ENCODE assay signal across 52 mouse cellular contexts in genomic region chr1:80461348-80461747, GRCm38 (mm10). TPM values are rescaled to one million over a fixed set of nuclear protein-coding genes. Genes with fewer than 3 reads are reported as not detected.
"Had no signal": no experiment of that assay in that cellular context is flagged by ENCODE, and none has a peak within 500 bp of the region (broad histone marks: within the 10 kb centered on the region; RNA-seq: fewer than 3 reads in every experiment).

TSS of gene Gm45261 (minus strand) at chr1:80461448.

- H3K27me3 ChIP-seq: heart, embryonic 12.5 days; heart, embryonic 13.5 days; heart, embryonic 15.5 days; hindbrain, embryonic 12.5 days; hindbrain, embryonic 13.5 days; hindbrain, embryonic 15.5 days; intestine, embryonic 15.5 days; kidney, embryonic 15.5 days had no signal

- H3K4me3 ChIP-seq: heart, embryonic 12.5 days; heart, embryonic 13.5 days; heart, embryonic 15.5 days; hindbrain, embryonic 10.5 days; hindbrain, embryonic 12.5 days; hindbrain, embryonic 13.5 days; hindbrain, embryonic 15.5 days; intestine, embryonic 15.5 days; kidney, embryonic 15.5 days; layer of hippocampus, adult 2 months; left cerebral cortex, adult 2 months had no signal

- ATAC-seq: hindbrain, embryonic 16.5 days; hindbrain, postnatal 0 days; inflammation-experienced regulatory T-cells, adult 6 months; intestine, embryonic 15.5 days; intestine, embryonic 16.5 days; intestine, postnatal 0 days had no signal

- H3K27ac ChIP-seq: heart, embryonic 13.5 days; heart, embryonic 15.5 days; hindbrain, embryonic 10.5 days; hindbrain, embryonic 12.5 days; hindbrain, embryonic 13.5 days; hindbrain, embryonic 14.5 days; hindbrain, embryonic 15.5 days; hindbrain, postnatal 0 days; intestine, embryonic 15.5 days; kidney, embryonic 15.5 days; kidney, postnatal 0 days; layer of hippocampus, adult 2 months; left cerebral cortex, adult 2 months had no signal

- H3K4me1 ChIP-seq: heart, embryonic 12.5 days; heart, embryonic 13.5 days; heart, embryonic 15.5 days; hindbrain, embryonic 10.5 days; hindbrain, embryonic 12.5 days; hindbrain, embryonic 13.5 days; hindbrain, embryonic 15.5 days; intestine, embryonic 15.5 days; kidney, embryonic 15.5 days had no signal

- H3K4me2 ChIP-seq: heart, embryonic 11.5 days; heart, embryonic 12.5 days; heart, embryonic 13.5 days; heart, embryonic 15.5 days; hindbrain, embryonic 12.5 days; hindbrain, embryonic 13.5 days; hindbrain, embryonic 14.5 days; hindbrain, embryonic 15.5 days; intestine, embryonic 15.5 days; kidney, embryonic 15.5 days had no signal

- DNase-seq: heart, postnatal 10 days; heart, postnatal 14 days; heart, postnatal 36 days; heart, postnatal 4 days; kidney, adult 11 months; kidney, adult 18-20 months; kidney, adult 2 months; kidney, adult 8-10 months; kidney, adult 9 months; kidney, postnatal 10 days; kidney, postnatal 14 days; kidney, postnatal 25 days; kidney, postnatal 36 days; kidney, postnatal 4 days; layer of hippocampus, adult 9-11 months; layer of hippocampus, postnatal 36 days had no signal

- H3K9me3 ChIP-seq: heart, embryonic 12.5 days; heart, embryonic 13.5 days; heart, embryonic 15.5 days; hindbrain, embryonic 10.5 days; hindbrain, embryonic 12.5 days; hindbrain, embryonic 13.5 days; hindbrain, embryonic 15.5 days; intestine, embryonic 15.5 days; kidney, embryonic 15.5 days had no signal

- H3K36me3 ChIP-seq: heart, embryonic 12.5 days; heart, embryonic 13.5 days; heart, embryonic 15.5 days; hindbrain, embryonic 10.5 days; hindbrain, embryonic 12.5 days; hindbrain, embryonic 13.5 days; hindbrain, embryonic 15.5 days; intestine, embryonic 15.5 days; kidney, embryonic 15.5 days had no signal

- H3K9ac ChIP-seq: heart, embryonic 12.5 days; heart, embryonic 13.5 days; heart, embryonic 15.5 days; hindbrain, embryonic 12.5 days; hindbrain, embryonic 13.5 days; hindbrain, embryonic 14.5 days; hindbrain, embryonic 15.5 days; intestine, embryonic 15.5 days; kidney, embryonic 15.5 days had no signal

RNA-seq across cellular contexts. Expression of gene Gm45261, which starts in this region (rescaled TPM):
- total RNA-seq: heart, postnatal 10 days; heart, postnatal 14 days; heart, postnatal 25 days; heart, postnatal 36 days; heart, postnatal 4 days; hematopoietic stem cell, adult 5-6 weeks; hindbrain, postnatal 0 days; layer of hippocampus, adult 18-20 months; layer of hippocampus, adult 2 months; layer of hippocampus, adult 8-10 months; layer of hippocampus, postnatal 10 days; layer of hippocampus, postnatal 14 days; layer of hippocampus, postnatal 25 days; layer of hippocampus, postnatal 36 days; left cerebral cortex, adult 18-20 months; left cerebral cortex, adult 2 months; left cerebral cortex, adult 8-10 months had no signal
- polyA plus RNA-seq: heart, embryonic 11.5 days; heart, embryonic 12.5 days; heart, embryonic 13.5 days; heart, embryonic 14.5 days; heart, embryonic 15.5 days; heart, embryonic 16.5 days; heart, postnatal 0 days; hindbrain, embryonic 10.5 days; hindbrain, embryonic 11.5 days; hindbrain, embryonic 12.5 days; hindbrain, embryonic 13.5 days; hindbrain, embryonic 14.5 days; hindbrain, embryonic 15.5 days; hindbrain, embryonic 16.5 days; hindbrain, postnatal 0 days; inflammation-experienced regulatory T-cells, adult 6 months; intestine, embryonic 14.5 days; intestine, embryonic 15.5 days; intestine, embryonic 16.5 days; intestine, postnatal 0 days; kidney, adult 2 months; kidney, embryonic 14.5 days; kidney, embryonic 15.5 days; kidney, embryonic 16.5 days; kidney, postnatal 0 days; large intestine, adult 2 months had no signal
